Mouse (Mus musculus) forebrain, embryonic 13.5 days (tissue): ENCODE data around the gene Mrps6. TPM values are rescaled to one million over a fixed set of nuclear protein-coding genes. Genes with fewer than 3 reads are reported as not detected.

Experiments
- ATAC-seq: fragments of 200-750 bp; cut with Nextera tagmentation; 2 replicates; pipeline ENCODE4 v1.8.0; 2017
- H3K27ac ChIP-seq: fragments of 300-500 bp; sonication (generic); 2 replicates; pipeline ENCODE4 v1.5.1; 2015; ENCODE audit warnings: inconsistent platforms, mild to moderate bottlenecking, moderate library complexity
- H3K27me3 ChIP-seq: fragments of 300-500 bp; sonication (generic); 2 replicates; pipeline ENCODE4 v1.6.1; 2015; ENCODE audit warnings: mild to moderate bottlenecking, inconsistent platforms
- H3K36me3 ChIP-seq: fragments of 300-500 bp; sonication (generic); 2 replicates; pipeline ENCODE4 v1.6.1; 2015; ENCODE audit warnings: mild to moderate bottlenecking, inconsistent platforms; ENCODE audit not compliant: poor library complexity, severe bottlenecking
- H3K4me1 ChIP-seq: fragments of 300-500 bp; sonication (generic); 2 replicates; pipeline ENCODE4 v1.6.1; 2015; ENCODE audit warnings: inconsistent platforms
- H3K4me2 ChIP-seq: fragments of 300-500 bp; sonication (generic); 2 replicates; pipeline ENCODE4 v1.6.1; 2015; ENCODE audit warnings: inconsistent platforms, mild to moderate bottlenecking, moderate library complexity
- H3K4me3 ChIP-seq: fragments of 300-500 bp; sonication (generic); 2 replicates; pipeline ENCODE4 v1.5.1; 2015; ENCODE audit warnings: mild to moderate bottlenecking, inconsistent platforms
- H3K9ac ChIP-seq: fragments of 300-500 bp; sonication (generic); 2 replicates; pipeline ENCODE4 v1.6.1; 2015; ENCODE audit warnings: mild to moderate bottlenecking, inconsistent platforms
- H3K9me3 ChIP-seq: fragments of 300-500 bp; sonication (generic); replicated peaks from 2 replicates; pipeline ENCODE4 v1.6.1; 2016; ENCODE audit warnings: inconsistent platforms
- WGBS: fragments of 180-500 bp; shearing (Covaris S2); methylation state at CpG from one replicate; pipeline ENCODE4 v1.1.7; 2015; 5-methylcytosine and 5-hydroxymethylcytosine counted together
- polyA plus RNA-seq: library from polyadenylated mRNA; unstranded; fragments of >200 nt; fragmentation: Nextera tagmentation; extraction: Ambion mirVana; gene quantifications from 2 replicates; pipeline ENCODE4 v1.2.1, GENCODE M21; 2015

The Mrps6 gene
- polyA plus RNA-seq, 1 experiment from 2014 or later: 143 TPM

DNA sequence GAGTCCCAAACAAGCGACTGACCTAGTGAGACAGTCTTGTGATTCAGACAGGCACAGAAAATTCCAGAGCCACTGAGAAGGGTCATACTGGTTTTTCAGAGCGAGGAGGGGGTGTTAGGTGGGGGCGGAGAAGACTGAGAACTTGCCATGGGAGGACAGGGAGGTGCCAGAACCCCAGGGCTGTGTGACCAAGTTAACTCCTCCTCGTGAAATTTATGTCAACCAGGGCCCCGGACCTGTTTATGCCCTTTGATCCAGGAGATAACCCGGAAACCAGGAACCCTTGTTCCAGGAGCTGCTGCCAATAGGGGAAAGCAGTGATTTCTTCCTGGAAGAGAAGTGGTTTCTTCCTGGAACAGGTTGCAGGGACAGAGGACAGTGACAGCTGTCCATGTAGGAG lies 101.0 kb downstream of the Mrps6 start:
- H3K27ac ChIP-seq: no peak overlapping the region
- ATAC-seq: no peak

More for the DNA sequence above, 101.0 kb downstream of the Mrps6 start:
- Histone ChIP-seq H3K36me3 (no peaks in the 10 kb centered on the region), H3K9ac (peak overlapping the region; percentile 70; the same call in 1 of the 2 replicates), H3K9me3 (no peaks in the 10 kb centered on the region), H3K27me3 (no peaks in the 10 kb centered on the region), H3K4me2 (peak overlapping the region; percentile 89), H3K4me1 (peaks cover 14% of the 10 kb centered on the region; the same call in 1 of the 2 replicates), H3K4me3 (peak overlapping the region; percentile 52)
- 54% methylated on average over 6 of the region's 6 CpGs for WGBS

Other genes with a start within 250 kb of the Mrps6 start
- gene Gm49711, start within 50 bp of the Mrps6 start, polyA plus RNA-seq: 0.18 and 0.21 TPM in 2 replicates
- 8.6 and 11.5 TPM in 2 replicates for gene Slc5a3, start 52 bp downstream of the Mrps6 start, polyA plus RNA-seq
- gene Kcne2, start 234.1 kb downstream of the Mrps6 start, polyA plus RNA-seq: 9.7 and 16.4 TPM in 2 replicates
- 123 and 144 TPM in 2 replicates for gene Smim11, start 243.0 kb downstream of the Mrps6 start, polyA plus RNA-seq